Mouse (Mus musculus) ES-E14 (cell line): Measurements from ENCODE around the gene Esrrg.

Source experiments
- CHD2 ChIP-seq: IDR thresholded peaks from 2 replicates; pipeline ENCODE4 v1.6.1; 2014; ENCODE audit warnings: mild to moderate bottlenecking, low read depth, low read length, inconsistent platforms
- HCFC1 ChIP-seq: IDR thresholded peaks from 2 replicates; pipeline ENCODE4 v1.6.1; 2012; ENCODE audit warnings: low read length, inconsistent platforms, borderline replicate concordance; ENCODE audit not compliant: insufficient read depth
- MAFK ChIP-seq: IDR thresholded peaks from 2 replicates; pipeline ENCODE4 v1.6.1; 2014; ENCODE audit warnings: mild to moderate bottlenecking, low read depth, low read length, inconsistent platforms; ENCODE audit not compliant: insufficient read depth
- ZC3H11A ChIP-seq: IDR thresholded peaks from 2 replicates; pipeline ENCODE4 v1.6.1; 2012; ENCODE audit warnings: low read depth, mild to moderate bottlenecking, inconsistent platforms, low read length, borderline replicate concordance

- TF ChIP-seq ZC3H11A (no peak), HCFC1 (no peak), CHD2 (no peak), MAFK (no peak)
Measured at GRCm38 (mm10) chr1:187800761-187801160, 192.2 kb downstream of the Esrrg start.
